Mouse (Mus musculus) layer of hippocampus, postnatal 14 days (tissue): ENCODE measurements around the gene Prtn3. TPM values are rescaled to one million over a fixed set of nuclear protein-coding genes. Genes with fewer than 3 reads are reported as not detected.
A peak's percentile ranks its signal among the peaks of the same experiment; 100 is the strongest.
"Not testable (repeated sequence)": the region's sequence is repeated elsewhere in the genome, so short reads cannot be mapped to it uniquely, and the experiment has no call there.

Experiments
- DNase-seq, 2 experiments: peaks; one replicate each; pipeline ENCODE4 v3.0.0; 2021 to 2022; ENCODE audit warnings: low spot score in 2 of 2, mixed read lengths in 1 of 2
- total RNA-seq, 2 experiments: library from RNA; stranded (reverse); gene quantifications; 2 replicates each; pipeline ENCODE4 v1.2.3; 2021

Prtn3 gene
- total RNA-seq, 2 experiments from 2014 or later: 2.3 to 3.0 TPM

- no peak for DNase-seq
Measured at GRCm38 (mm10) chr10:79873313-79873712, 963 bp upstream of the Prtn3 start.

- DNase-seq: no peak
Measured at GRCm38 (mm10) chr10:79873715-79874289, 474 bp upstream of the Prtn3 start.

GRCm38 (mm10) chr10:79877174-79877573 is 2.9 kb downstream of the Prtn3 start:
- DNase-seq: no peak

GRCm38 (mm10) chr10:79877757-79878156 is 3.5 kb downstream of the Prtn3 start:
- no peak for DNase-seq

GRCm38 (mm10) chr10:79879527-79879926 is 5.3 kb downstream of the Prtn3 start:
- DNase-seq: no peak

GRCm38 (mm10) chr10:79880721-79881120 is 6.4 kb downstream of the Prtn3 start:
- no peak for DNase-seq

GRCm38 (mm10) chr10:79881981-79882380 is 7.7 kb downstream of the Prtn3 start:
- DNase-seq: no peak

GRCm38 (mm10) chr10:79883297-79884084 is 9.2 kb downstream of the Prtn3 start:
- peak in 1 of 2 experiments; percentile 78 for DNase-seq

GRCm38 (mm10) chr10:79884446-79884845 is 10.2 kb downstream of the Prtn3 start:
- DNase-seq: no peak

GRCm38 (mm10) chr10:79884938-79885337 is 10.7 kb downstream of the Prtn3 start:
- DNase-seq: not testable (repeated sequence)

GRCm38 (mm10) chr10:79886054-79886453 is 11.8 kb downstream of the Prtn3 start, which contains the start of gene Elane:
TSS of gene Elane (plus strand) at chr10:79886247.
- no peak for DNase-seq

GRCm38 (mm10) chr10:79886611-79887010 is 12.3 kb downstream of the Prtn3 start:
- DNase-seq: no peak

GRCm38 (mm10) chr10:79889386-79889785 is 15.1 kb downstream of the Prtn3 start:
- DNase-seq: no peak

GRCm38 (mm10) chr10:79890670-79891069 is 16.4 kb downstream of the Prtn3 start, which contains the start of gene Cfd:
TSS of gene Cfd (plus strand) at chr10:79890853.
- DNase-seq: no peak

GRCm38 (mm10) chr10:79892451-79893118 is 18.3 kb downstream of the Prtn3 start:
- peak; percentile 71 for DNase-seq

GRCm38 (mm10) chr10:79896306-79896705 is 22.0 kb downstream of the Prtn3 start:
- no peak for DNase-seq

GRCm38 (mm10) chr10:79896814-79897213 is 22.5 kb downstream of the Prtn3 start:
- DNase-seq: no peak

- DNase-seq: no peak
Measured at GRCm38 (mm10) chr10:79897316-79898245, 23.3 kb downstream of the Prtn3 start.

GRCm38 (mm10) chr10:79900951-79901410 is 26.7 kb downstream of the Prtn3 start:
- peak; percentile 65 to 69 for DNase-seq

- no peak for DNase-seq
Measured at GRCm38 (mm10) chr10:79906712-79907111, 32.4 kb downstream of the Prtn3 start.

GRCm38 (mm10) chr10:79907415-79907814 is 33.1 kb downstream of the Prtn3 start:
- no peak for DNase-seq
